Mouse (Mus musculus): ENCODE data around the gene Gpx4. TPM values are rescaled to one million over a fixed set of nuclear protein-coding genes. Genes with fewer than 3 reads are reported as not detected.

The Gpx4 gene
- polyA plus RNA-seq, 1 experiment from 2014 or later, result 499 TPM

- H3K9me3 ChIP-seq, result no peaks in the 10 kb centered on the region
- H3K4me2 ChIP-seq (replicated peaks), result no peak overlapping the region
- H3K9ac ChIP-seq, result no peak overlapping the region
- H3K27ac ChIP-seq, result no peak overlapping the region
- no peak for ATAC-seq (ENCODE audit: low FRiP score, low read depth)
- peaks cover 83% of the 10 kb centered on the region for H3K27me3 ChIP-seq (replicated peaks)
- WGBS, result 63% methylated on average over 3 of the region's 3 CpGs
- H3K36me3 ChIP-seq, result peaks cover 12% of the 10 kb centered on the region; the same call in 1 of the 2 replicates
- H3K4me1 ChIP-seq, result peaks cover 10% of the 10 kb centered on the region
- no peak overlapping the region for H3K4me3 ChIP-seq
These were observed 29.6 kb upstream of the Gpx4 start for GRCm38 (mm10) chr10:80017361-80017760.

GRCm38 (mm10) chr10:80017771-80018170 lies 29.2 kb upstream of the Gpx4 start:
- Histone ChIP-seq H3K4me3 (no peak overlapping the region), H3K9ac (no peak overlapping the region), H3K36me3 (peaks cover 12% of the 10 kb centered on the region; the same call in 1 of the 2 replicates), H3K4me2 (replicated peaks) (no peak overlapping the region), H3K27me3 (replicated peaks) (peaks cover 78% of the 10 kb centered on the region), H3K9me3 (no peaks in the 10 kb centered on the region), H3K27ac (no peak overlapping the region), H3K4me1 (peaks cover 10% of the 10 kb centered on the region)
- ATAC-seq (ENCODE audit: low FRiP score, low read depth), result no peak
- WGBS, result 77% methylated on average over 14 of the region's 14 CpGs

- 0 out of 2 replicates have a peak, but pooled peaks cover 7% of the 10 kb centered on the region for H3K36me3 ChIP-seq
- H3K9ac ChIP-seq, result 0 out of 2 replicates have a peak overlapping the region, but pooled peaks have one; percentile 3
- H3K27ac ChIP-seq, result no peak overlapping the region
- H3K4me3 ChIP-seq, result no peak overlapping the region
- 0 out of 2 replicates have a peak overlapping the region, but pooled peaks have one; percentile 40 for H3K4me2 ChIP-seq (replicated peaks)
- 10% methylated on average over 14 of the region's 15 CpGs for WGBS
- no peak for ATAC-seq (ENCODE audit: low FRiP score, low read depth)
- H3K4me1 ChIP-seq, result peaks cover 10% of the 10 kb centered on the region
- peaks cover 68% of the 10 kb centered on the region for H3K27me3 ChIP-seq (replicated peaks)
- H3K9me3 ChIP-seq, result no peaks in the 10 kb centered on the region
These were observed 28.1 kb upstream of the Gpx4 start for GRCm38 (mm10) chr10:80018739-80019297.

- H3K9ac ChIP-seq, result peak overlapping the region; percentile 17; the same call in 1 of the 2 replicates
- H3K27ac ChIP-seq, result no peak overlapping the region
- H3K4me3 ChIP-seq, result no peak overlapping the region; the same call in 1 of the 2 replicates
- H3K4me2 ChIP-seq (replicated peaks), result peak overlapping the region; percentile 40
- H3K27me3 ChIP-seq (replicated peaks), result peaks cover 60% of the 10 kb centered on the region
- 6% methylated on average over 20 of the region's 20 CpGs for WGBS
- H3K36me3 ChIP-seq, result no peaks in the 10 kb centered on the region
- H3K9me3 ChIP-seq, result no peaks in the 10 kb centered on the region
- peaks cover 10% of the 10 kb centered on the region for H3K4me1 ChIP-seq
- no peak for ATAC-seq (ENCODE audit: low FRiP score, low read depth)
These were observed 27.4 kb upstream of the Gpx4 start for GRCm38 (mm10) chr10:80019471-80020131.

GRCm38 (mm10) chr10:80020191-80020590 lies 26.8 kb upstream of the Gpx4 start:
- no peak overlapping the region for H3K27ac ChIP-seq
- H3K9me3 ChIP-seq, result no peaks in the 10 kb centered on the region
- no peaks in the 10 kb centered on the region for H3K36me3 ChIP-seq
- H3K4me3 ChIP-seq, result no peak overlapping the region
- H3K27me3 ChIP-seq (replicated peaks), result peaks cover 54% of the 10 kb centered on the region
- 23% methylated on average over 11 of the region's 11 CpGs for WGBS
- H3K9ac ChIP-seq, result no peak overlapping the region
- H3K4me2 ChIP-seq (replicated peaks), result peak overlapping the region; percentile 40
- H3K4me1 ChIP-seq, result peaks cover 10% of the 10 kb centered on the region
- no peak for ATAC-seq (ENCODE audit: low FRiP score, low read depth)

- Histone ChIP-seq H3K4me2 (replicated peaks) (peak overlapping the region; percentile 40; the same call in 1 of the 2 replicates), H3K27me3 (replicated peaks) (peaks cover 49% of the 10 kb centered on the region), H3K27ac (no peak overlapping the region), H3K9me3 (no peaks in the 10 kb centered on the region), H3K36me3 (no peaks in the 10 kb centered on the region), H3K9ac (no peak overlapping the region), H3K4me3 (no peak overlapping the region), H3K4me1 (peaks cover 10% of the 10 kb centered on the region)
- ATAC-seq (ENCODE audit: low FRiP score, low read depth), result no peak
- WGBS, result 87% methylated on average over 18 of the region's 18 CpGs
These were observed 26.2 kb upstream of the Gpx4 start for GRCm38 (mm10) chr10:80020603-80021319.

- Histone ChIP-seq H3K27me3 (replicated peaks) (peaks cover 43% of the 10 kb centered on the region), H3K4me3 (no peak overlapping the region)
- ATAC-seq (ENCODE audit: low FRiP score, low read depth), result no peak
These were observed 25.7 kb upstream of the Gpx4 start for GRCm38 (mm10) chr10:80021320-80021641.

GRCm38 (mm10) chr10:80022164-80022563 lies 24.8 kb upstream of the Gpx4 start:
- Histone ChIP-seq H3K4me1 (peaks cover 10% of the 10 kb centered on the region), H3K9me3 (no peaks in the 10 kb centered on the region), H3K36me3 (no peaks in the 10 kb centered on the region), H3K4me3 (no peak overlapping the region), H3K4me2 (replicated peaks) (no peak overlapping the region), H3K9ac (no peak overlapping the region), H3K27me3 (replicated peaks) (peaks cover 35% of the 10 kb centered on the region), H3K27ac (no peak overlapping the region)
- ATAC-seq (ENCODE audit: low FRiP score, low read depth), result no peak
- WGBS, result 92% methylated on average over 12 of the region's 12 CpGs

More at GRCm38 (mm10) chr10:80021320-80021641, 25.7 kb upstream of the Gpx4 start:
- H3K4me2 ChIP-seq (replicated peaks), result no peak overlapping the region
- no peaks in the 10 kb centered on the region for H3K9me3 ChIP-seq
- H3K36me3 ChIP-seq, result no peaks in the 10 kb centered on the region
- WGBS, result 91% methylated on average over 13 of the region's 13 CpGs
- H3K27ac ChIP-seq, result no peak overlapping the region
- peaks cover 10% of the 10 kb centered on the region for H3K4me1 ChIP-seq
- H3K9ac ChIP-seq, result no peak overlapping the region

GRCm38 (mm10) chr10:80022806-80023205 lies 24.2 kb upstream of the Gpx4 start:
- Histone ChIP-seq H3K9ac (no peak overlapping the region), H3K9me3 (no peaks in the 10 kb centered on the region), H3K4me1 (peaks cover 10% of the 10 kb centered on the region), H3K27ac (no peak overlapping the region), H3K27me3 (replicated peaks) (peaks cover 29% of the 10 kb centered on the region), H3K4me3 (no peak overlapping the region), H3K36me3 (no peaks in the 10 kb centered on the region), H3K4me2 (replicated peaks) (no peak overlapping the region)
- 94% methylated on average over 8 of the region's 8 CpGs for WGBS
- ATAC-seq (ENCODE audit: low FRiP score, low read depth), result no peak

GRCm38 (mm10) chr10:80023758-80024157 lies 23.2 kb upstream of the Gpx4 start:
- Histone ChIP-seq H3K27ac (no peak overlapping the region), H3K4me1 (peaks cover 10% of the 10 kb centered on the region), H3K36me3 (no peaks in the 10 kb centered on the region), H3K27me3 (replicated peaks) (peaks cover 24% of the 10 kb centered on the region), H3K4me3 (no peak overlapping the region), H3K9me3 (no peaks in the 10 kb centered on the region), H3K4me2 (replicated peaks) (no peak overlapping the region), H3K9ac (no peak overlapping the region)
- ATAC-seq (ENCODE audit: low FRiP score, low read depth), result no peak
- 87% methylated on average over 5 of the region's 5 CpGs for WGBS

- WGBS, result 75% methylated on average over 15 of the region's 15 CpGs
- H3K9ac ChIP-seq, result 0 out of 2 replicates have a peak overlapping the region, but pooled peaks have one; percentile 26
- ATAC-seq (ENCODE audit: low FRiP score, low read depth), result no peak
- no peaks in the 10 kb centered on the region for H3K9me3 ChIP-seq
- 0 out of 2 replicates have a peak overlapping the region, but pooled peaks have one; percentile 2 for H3K4me2 ChIP-seq (replicated peaks)
- H3K4me3 ChIP-seq, result no peak overlapping the region
- no peaks in the 10 kb centered on the region for H3K36me3 ChIP-seq
- H3K27ac ChIP-seq, result no peak overlapping the region
- H3K4me1 ChIP-seq, result peaks cover 4% of the 10 kb centered on the region; the same call in 1 of the 2 replicates
- H3K27me3 ChIP-seq (replicated peaks), result peaks cover 17% of the 10 kb centered on the region
These were observed 22.5 kb upstream of the Gpx4 start for GRCm38 (mm10) chr10:80024229-80025043.

GRCm38 (mm10) chr10:80025044-80025347 lies 22.0 kb upstream of the Gpx4 start:
- no peak overlapping the region for H3K4me2 ChIP-seq (replicated peaks)
- H3K27me3 ChIP-seq (replicated peaks), result peaks cover 12% of the 10 kb centered on the region; the same call in 1 of the 2 replicates
- WGBS, result 57% methylated on average over 4 of the region's 4 CpGs
- H3K4me1 ChIP-seq, result no peaks in the 10 kb centered on the region
- H3K9me3 ChIP-seq, result no peaks in the 10 kb centered on the region
- H3K36me3 ChIP-seq, result no peaks in the 10 kb centered on the region
- no peak overlapping the region for H3K27ac ChIP-seq
- no peak for ATAC-seq (ENCODE audit: low FRiP score, low read depth)
- H3K9ac ChIP-seq, result no peak overlapping the region
- no peak overlapping the region for H3K4me3 ChIP-seq

All from neural tube, embryonic 12.5 days (tissue).